Mouse (Mus musculus): ENCODE data around the gene Fmo4.

- no peak for TF ChIP-seq POLR2A (IDR thresholded peaks at IDR 0.05; ENCODE audit: low read depth, low read length)
- TF ChIP-seq CTCF (IDR thresholded peaks at IDR 0.05; ENCODE audit: borderline replicate concordance, insufficient read depth, low read length) = no peak
Observed at GRCm38 (mm10) chr1:162831838-162832573, 18.2 kb upstream of the Fmo4 start.
